Mouse (Mus musculus) megakaryocyte-erythroid progenitor cell, adult 5-6 weeks (primary cell): Measurements from ENCODE around the gene Vezt. TPM values are rescaled to one million over a fixed set of nuclear protein-coding genes. Genes with fewer than 3 reads are reported as not detected.

Source experiments
- ATAC-seq: replicated peaks from 2 replicates; pipeline ENCODE4 v1.8.0; 2016; ENCODE audit warnings: mild to moderate bottlenecking, inconsistent platforms; ENCODE audit not compliant: severe bottlenecking, poor library complexity, low FRiP score, low TSS enrichment
- total RNA-seq, 2 experiments: library from RNA; stranded (forward) in 1 of 2; stranded (reverse) in 1 of 2; fragments of 200-1000, 215-1000 nt in 1 of 2; fragments of >200 nt in 1 of 2; fragmentation: Nextera tagmentation in 1 of 2; gene quantifications; 2 replicates each; pipeline ENCODE4 v1.2.3; 2014 to 2017

Gene Vezt
- total RNA-seq, 2 experiments from 2014 or later: 10.6 to 21.1 TPM

DNA sequence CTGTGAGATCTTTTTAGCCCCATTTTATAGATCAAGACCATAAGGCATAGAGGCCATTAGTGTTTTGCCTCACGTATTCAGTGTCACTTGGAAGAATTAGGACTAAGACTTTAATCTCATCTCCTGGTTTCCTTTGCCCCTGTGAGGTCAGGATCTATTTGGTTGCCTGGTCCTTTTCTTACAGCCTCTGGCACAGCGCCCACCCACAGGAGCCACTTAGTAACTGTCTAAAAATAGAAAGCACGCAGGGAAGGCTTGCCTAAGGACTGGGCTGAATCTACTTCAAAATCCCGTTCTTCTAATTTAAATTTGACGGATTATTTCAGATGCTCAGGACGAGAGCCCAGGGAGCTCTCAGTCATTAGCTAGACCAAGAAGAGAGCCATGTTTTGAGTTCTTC, 116.9 kb downstream of the Vezt start:
- no peak for ATAC-seq

DNA sequence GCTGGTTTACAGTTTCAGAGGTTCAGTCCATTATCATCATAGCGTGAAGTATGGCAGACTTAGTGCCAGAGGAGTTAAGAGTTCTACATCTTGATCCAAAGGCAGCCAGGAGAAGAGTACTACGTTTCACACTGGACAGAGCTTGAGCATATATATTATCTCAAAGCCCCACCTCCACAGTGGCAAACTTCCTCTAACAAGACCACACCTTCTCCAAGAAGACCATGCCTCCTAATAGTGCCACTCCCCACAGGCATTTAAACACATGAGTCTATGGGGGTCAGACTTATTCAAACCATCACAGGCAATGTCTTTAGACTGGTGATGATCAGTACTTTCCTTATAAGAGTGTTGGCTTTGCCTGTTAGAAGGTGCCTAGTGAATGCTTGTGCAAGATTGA, 117.5 kb downstream of the Vezt start:
- ATAC-seq: peak; percentile 64

DNA sequence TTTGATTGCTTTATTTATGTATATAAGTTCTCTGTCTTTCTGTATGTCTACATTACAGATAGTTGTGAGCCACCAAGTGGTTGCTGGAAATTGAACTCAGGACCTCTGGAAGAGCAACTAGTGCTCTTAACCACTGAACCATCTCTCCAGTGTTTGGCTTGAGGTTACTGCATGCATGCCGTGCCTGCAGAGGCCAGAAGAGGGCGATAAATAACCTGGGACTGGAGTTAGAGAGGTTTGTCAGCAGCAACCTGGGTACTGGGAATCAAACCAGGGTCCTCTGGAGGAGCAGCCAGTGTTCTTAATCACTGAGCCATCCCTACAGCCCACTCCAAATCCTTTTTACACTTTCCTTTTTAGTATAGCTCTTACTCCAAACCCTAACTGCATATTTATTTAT, 118.8 kb downstream of the Vezt start:
- ATAC-seq: no peak

DNA sequence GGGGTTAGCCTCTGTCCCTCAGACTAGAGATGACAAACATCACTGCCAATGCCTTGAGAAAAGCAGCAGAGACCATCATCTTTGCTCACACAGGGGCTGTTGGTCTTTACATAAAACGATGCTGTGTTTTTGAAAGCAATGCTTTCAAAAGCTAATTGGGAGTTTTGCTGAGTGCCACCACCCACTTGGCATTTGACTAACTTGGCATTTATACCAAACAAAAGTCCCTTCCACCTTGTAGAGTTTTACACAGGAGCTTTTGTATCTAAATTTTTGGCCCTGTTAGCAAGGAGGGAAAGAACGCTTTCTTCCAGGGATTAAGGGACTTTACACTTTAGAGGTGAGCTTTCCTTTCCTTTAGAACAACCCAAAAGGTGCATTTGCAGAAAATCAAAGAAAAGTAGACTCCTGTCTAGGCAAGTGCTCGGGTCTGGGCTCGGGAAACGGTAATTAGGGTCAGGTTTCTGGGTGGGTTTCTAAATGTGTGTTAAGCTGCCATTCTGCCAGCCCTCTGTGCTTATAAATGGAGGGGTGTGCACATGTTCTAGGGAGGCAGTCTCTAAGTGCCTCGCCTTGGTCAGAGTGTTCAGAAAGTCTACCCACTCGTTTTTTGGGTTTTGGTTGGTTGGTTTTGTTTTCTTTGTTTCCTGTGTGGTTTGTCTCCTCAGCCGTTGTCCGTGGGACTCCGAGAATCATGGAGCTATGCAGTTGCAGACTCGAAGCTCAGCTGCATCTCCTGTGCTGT, 119.9 kb downstream of the Vezt start:
- no peak for ATAC-seq

DNA sequence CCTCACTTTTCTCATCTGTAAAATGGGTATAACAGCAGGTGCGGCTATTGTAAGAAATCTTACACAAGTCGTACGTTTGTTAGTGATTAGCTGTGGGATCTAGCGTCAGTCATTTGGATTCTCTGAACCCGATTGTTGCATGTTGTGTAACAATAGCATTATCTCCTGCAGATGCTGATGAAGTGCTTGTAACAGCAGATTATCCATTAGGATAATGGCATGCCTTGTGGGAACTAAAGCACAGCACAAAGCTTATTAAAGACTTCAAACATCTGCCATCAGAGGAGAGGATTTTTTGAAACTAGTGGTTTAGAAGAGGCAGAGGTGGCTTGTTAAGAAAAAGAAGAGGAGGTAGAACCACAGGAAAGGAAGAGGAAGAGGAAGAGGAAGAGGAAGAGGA, 122.1 kb downstream of the Vezt start:
- ATAC-seq: no peak

DNA sequence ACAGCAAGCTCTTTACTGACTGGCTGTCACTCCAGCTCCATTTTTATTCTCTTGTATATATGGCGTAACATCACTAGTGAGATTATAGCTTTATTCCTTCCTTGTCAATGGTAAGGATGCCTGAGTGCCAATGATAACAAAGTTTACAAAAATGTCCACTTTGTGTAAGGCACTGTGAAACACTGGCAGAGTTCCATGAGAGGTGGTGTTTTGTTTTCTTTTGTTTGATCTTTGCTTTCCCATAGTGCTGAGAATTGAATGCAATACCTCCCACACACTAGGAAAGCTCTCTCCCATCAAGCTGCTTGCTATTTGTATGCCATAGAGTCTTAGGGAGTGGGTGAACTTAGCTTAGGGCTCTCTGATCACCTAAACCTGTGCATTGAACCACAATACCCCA, 122.7 kb downstream of the Vezt start:
- peak; percentile 36 for ATAC-seq

DNA sequence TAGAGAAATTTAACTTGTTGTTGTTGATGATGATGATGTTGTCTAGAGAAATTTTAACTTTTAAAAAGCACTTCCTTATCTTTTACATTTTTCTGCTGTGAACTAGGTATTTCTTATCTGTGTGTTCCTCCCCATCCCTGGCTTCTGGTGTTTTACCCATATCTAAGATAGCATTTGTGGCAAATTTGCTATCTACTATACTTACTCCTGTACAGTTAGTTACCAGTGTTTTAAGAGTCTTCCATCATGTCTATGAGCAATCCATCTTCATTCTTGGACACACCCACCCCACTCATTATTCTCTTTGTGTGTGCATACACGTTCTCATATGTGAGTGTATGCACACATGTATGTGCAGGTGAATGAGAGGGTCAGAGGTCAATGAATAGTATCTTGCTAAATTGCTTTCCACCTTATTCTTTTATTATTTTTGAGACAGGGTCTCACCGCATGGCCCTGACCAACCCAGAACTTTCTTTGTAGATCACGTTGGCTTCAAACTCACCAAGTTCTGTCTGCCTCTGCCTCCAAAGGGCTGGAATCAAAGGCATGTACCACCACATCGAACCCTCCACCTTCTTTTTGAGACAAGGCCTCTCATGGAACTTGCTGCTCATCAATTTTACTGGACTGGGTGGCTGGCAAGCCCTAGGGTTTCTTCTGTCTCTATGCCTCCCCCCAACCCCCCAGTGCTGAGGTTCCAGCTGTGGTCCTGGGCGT, 123.3 kb downstream of the Vezt start:
- peak; percentile 63 for ATAC-seq

DNA sequence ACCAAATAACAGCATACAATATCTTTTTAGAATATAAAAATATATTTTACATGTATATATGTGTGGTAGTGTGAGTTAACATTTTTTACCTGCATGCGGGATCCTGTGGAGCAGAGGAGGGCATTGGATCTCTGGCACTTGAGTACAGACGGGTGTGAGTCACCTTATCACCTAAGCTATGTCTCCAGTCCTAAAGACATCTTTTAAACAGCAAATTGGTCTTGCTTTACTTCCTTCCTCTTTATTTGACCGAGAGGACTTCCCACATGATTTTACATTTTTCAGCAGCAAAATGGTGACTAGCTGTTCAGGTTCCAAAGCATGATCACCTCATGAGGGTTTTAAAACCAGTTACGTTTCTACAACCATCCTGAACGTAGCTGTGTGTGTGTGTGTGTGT, 124.3 kb downstream of the Vezt start:
- ATAC-seq: no peak

DNA sequence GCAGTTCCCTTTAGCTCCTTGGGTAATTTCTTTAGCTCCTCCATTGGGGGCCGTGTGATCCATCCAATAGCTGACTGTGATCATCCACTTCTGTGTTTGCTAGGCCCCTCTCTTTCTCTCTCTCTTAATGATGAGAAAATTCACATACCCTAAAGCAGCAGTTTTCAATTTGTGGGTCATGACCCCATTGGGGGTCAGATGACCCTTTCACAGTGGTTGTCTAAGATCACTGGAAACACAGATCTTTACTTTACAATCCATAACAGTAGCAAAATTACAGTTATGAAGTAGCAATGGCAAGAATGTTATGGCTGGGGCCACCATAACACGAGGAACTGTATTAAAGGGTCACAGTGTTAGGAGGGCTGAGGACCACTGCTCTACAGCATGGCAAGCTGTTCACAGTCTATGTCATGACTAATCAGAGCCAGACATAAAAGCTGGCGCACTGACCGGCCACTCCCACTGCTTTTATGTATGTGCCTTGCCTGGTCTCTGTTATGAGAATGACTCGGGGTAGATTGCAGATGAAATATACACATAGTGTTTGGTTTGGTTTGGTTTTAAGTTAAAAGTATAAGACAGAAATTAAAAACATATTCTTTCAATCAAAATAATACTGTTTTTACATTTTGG, 125.7 kb downstream of the Vezt start:
- peak; percentile 52 for ATAC-seq

DNA sequence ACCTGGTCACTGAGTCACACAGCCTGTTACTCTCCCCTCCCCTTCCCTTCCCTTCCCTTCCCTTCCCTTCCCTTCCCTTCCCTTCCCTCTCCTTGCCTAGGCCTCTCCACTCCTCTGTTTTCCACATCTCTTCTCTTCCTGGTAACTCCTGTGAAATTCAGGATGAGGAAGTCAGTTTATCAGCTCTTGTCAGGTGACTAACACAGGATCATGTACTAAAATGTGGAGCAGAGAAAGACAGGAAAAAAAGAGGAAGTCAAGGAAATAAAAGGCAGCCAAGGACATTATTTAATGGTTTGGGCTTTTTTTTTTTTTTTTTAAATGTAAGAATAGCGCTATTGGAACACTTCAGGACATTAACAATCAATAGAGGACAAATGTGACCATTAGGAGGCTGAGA, 126.6 kb downstream of the Vezt start:
- ATAC-seq: no peak

DNA sequence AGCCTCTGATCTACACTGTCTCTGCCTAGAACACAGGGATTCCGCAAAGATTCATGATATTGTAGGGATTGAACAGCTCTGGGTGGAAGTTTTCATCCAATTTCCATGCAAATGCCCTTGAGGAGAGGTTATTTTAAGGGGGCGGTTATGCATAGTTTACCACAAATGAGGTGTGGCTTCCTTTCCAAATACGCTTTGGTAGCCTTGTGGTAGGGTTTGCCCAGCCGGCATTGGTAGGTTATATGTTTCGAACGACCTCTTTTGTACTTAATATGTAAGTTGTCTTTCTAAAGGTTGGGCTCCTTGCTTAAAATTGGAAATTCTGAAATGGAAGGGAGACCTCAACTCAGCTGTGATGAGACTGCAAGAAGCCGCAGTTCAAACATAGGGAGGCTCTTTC, 127.1 kb downstream of the Vezt start:
- no peak for ATAC-seq

DNA sequence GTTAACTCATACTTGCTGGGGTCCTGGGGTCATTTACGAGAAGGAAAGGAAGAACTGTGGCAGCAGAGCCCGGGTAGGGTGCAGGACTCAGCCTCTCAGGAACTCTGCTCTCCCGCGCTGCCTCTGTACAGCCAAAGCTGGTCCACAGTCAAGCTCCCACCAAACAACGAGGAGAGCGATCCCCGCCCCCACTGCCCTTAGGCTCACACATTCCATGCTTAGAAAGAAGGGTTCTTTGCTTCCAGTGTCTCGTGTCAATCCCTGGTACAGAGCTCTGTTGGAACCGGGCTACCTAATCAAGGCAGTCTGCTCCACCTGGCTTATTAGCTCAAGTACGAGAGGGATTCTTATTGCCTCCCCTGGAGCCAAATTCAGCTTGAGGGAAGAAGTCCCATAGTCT, 128.2 kb downstream of the Vezt start:
- ATAC-seq: no peak

DNA sequence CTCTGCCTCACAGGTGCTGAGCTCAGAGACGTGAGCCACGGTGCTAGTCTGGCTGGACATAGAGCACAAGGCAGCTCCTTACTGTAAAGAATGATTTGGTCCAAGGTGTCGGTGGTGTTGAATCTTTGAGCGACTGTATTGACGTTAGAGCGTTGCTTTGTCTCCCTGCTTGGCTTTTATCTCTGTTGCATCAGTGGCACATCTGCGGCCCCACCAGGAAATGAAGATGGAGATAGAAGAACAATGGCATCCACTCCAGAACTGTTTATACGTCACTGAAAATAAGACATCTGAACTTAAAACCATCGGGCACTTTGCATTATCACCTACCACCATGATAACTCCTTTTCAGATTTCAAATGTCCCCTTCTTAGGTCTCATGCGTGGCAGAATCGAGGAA, 135.7 kb downstream of the Vezt start:
- ATAC-seq: no peak

DNA sequence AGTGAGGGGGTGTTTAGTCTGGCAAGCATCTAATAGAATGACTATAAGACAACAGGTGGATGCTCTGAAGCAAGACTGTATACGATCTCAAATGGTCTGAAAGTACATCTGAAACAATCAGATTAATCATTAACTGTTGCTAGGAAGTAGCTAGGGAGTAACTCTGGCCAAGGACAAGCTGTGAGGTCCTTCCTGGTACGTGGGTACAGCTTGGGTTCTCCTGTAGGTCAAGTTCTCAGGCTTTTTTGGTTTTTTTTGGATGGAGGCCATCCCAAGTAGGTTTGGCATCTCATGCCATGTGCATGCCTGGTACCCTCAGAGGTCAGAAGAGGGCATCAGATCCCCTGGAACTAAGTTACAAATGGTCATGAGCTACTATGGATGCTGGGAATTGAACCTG, 136.3 kb downstream of the Vezt start:
- no peak for ATAC-seq

DNA sequence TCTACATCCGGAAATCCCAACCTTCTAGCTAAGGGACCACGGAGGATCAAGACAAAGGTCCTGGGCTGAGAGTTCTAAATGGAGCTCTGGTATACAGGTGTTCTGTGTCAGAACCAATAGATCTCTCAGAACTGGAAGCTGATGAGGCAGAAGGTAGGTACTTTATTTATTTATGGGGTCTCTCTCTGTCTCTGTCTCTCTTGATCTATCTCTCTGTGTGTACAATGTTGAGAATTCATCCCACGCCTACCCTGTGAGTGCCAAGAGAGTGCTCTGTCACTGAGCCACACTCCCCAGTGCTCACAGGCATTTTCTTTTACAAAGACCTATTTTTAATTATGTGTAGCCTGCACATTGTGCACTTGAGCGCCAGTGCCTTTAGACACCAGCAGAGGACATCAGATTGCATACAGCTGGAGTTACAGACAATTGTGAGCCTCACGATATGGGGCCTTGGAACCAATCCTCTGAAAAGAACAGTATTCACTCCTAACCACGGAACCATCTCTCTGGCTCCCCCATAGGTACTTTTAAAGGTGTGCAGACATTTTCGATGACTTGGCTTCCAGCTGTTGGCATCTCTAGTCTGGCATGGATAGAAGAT, 138.5 kb downstream of the Vezt start, which contains the start of gene Metap2:
TSS of gene Metap2 (minus strand) at position 51 of the 604 bp plus-strand sequence.
- peak; percentile 75 for ATAC-seq

DNA sequence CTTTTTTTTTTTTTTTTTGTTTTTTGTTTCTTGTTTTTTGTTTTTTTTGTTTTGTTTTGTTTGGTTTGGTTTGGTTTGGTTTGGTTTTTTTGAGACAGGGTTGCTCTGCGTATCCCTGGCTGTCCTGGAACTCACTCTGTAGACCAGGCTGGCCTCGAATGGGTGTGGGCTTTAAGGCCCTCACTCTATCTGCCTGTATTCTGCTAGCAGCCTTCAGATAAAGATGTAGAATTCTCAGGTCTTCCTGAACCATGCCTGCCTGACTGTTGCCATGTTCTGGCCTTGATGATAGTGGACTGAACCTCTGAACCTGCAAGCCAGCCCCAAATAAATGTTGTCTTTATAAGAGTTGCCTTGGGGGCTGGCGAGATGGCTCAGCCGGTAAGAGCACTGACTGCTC, 143.1 kb downstream of the Vezt start:
- no peak for ATAC-seq

DNA sequence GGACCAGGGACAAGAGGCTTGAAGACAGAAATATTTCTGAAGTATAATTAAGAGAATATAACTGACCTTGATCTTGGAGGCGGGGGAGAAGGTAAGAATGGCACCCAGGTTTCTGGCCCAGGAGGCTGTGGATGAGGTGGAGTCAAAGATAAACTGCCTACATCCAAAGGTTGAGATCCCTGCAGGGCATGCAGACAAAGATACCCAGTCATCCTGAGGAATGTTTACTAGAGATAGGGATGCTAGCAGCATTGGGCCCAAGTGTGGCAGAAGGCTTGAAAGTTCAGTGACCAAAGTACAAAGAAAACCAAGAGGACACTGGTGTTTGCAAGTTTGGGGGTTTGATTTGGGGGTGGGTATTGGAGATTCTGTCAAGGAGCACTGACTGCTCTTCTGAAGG, 144.6 kb downstream of the Vezt start:
- ATAC-seq: peak; percentile 74

DNA sequence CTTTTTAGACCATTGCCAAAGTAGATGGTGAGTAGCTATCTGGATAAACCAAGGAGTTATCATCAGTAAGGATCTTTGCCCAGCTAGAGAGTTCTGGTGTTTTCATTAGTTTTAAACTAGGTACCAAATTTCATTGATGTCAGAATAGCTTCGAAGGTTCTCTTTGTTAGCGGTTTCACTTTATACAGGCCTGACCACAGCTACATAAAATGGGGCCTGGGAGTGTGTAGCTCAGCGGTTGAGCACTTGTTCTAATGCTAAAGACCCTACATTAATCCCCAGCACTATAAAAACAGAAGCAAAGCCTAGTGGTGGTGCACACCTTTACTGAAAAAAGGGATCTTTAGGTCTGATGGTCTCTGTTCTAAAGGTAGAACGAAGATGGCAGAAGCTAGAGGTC, 145.1 kb downstream of the Vezt start:
- no peak for ATAC-seq

DNA sequence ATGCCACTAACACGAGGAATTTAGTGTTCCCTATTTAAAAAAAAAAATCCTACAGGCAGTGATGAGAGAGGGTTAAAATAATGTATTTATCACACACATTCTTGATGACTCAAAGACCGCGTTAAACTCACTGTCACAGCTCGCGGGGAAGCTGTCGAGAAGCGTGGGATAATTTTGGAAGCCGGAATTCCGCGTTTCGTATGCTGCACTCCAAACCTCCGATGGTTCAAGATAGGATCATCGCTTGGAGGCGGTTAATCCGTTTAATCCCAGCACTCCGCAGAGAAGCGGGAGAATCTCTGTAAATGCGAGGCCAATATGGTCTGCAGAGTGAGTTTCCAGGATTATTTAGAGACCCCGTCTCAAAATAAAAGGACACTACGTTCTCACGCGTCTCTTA, 145.6 kb downstream of the Vezt start:
- ATAC-seq: no peak

DNA sequence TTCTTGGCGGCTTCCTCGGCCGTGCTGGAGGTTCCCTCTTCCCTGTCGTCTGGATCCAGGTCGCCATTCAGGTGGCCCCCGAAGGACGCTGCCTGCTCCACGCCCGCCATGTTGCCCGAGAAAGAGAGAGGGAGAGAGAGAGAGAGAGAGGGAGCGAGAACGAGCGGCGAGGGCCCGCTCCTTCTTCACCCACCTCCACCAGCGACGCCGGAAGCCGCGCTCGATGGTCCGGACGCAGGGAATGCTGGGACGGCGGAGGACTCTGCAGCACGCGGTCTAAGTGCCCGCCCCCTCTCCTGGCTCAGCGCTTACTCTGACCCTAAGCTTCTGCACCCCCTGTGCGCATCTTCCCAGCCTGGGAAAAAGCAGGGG, 146.1 kb downstream of the Vezt start:
- peak; percentile 68 for ATAC-seq
